Mouse (Mus musculus) layer of hippocampus, adult 11-12 months (tissue): Measurements from ENCODE around the gene Rab27a.

ENCODE experiments used
- DNase-seq: peaks from one replicate; pipeline ENCODE4 v3.0.0; 2022; ENCODE audit warnings: low spot score

Gene Rab27a

DNA sequence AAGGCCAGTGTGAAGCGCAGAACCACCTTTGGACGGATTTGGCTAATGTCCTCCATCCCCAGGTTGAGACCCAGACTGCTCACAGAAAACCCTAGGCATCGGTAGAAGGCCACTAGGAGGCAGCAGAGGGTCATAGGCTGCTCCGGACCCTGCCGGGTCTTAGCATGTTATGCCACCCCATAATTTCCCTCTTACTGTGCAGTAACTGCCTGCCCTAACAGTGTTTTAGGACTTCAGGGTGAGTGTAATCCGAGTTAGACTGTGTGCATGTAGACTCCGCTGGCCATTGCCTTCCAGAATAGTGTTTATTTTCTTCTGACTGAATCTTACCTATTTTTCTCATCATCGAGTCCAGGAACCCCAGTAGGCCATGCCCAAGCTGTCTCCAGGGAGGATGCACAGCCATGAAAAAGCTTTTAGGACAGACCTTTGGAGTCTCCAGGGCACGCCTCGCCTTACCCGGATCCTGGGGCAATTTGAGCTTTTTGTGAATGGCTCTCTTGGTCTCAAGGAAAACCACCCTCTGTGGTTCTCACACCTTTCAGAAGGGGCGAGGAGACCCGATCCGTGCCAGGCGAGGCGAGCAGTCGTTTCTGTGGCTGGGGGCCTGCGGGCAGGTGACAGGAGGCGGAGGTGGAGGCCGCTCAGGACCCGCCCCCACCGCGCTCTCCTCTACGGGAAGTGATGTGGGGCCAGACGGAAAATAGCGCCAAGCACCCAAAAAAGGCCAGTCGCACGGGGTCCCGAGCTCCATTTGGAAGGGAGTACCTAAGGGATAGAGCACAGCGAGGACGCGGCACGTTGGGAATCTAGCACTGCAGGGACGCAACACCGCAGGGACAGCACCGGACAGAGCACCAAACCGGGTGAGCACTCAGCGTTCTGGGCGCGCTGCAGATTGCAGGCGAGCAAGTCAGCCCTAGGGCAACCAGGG lies at the start of gene Rab27a:
TSS of gene Rab27a (plus strand) at position 709 of the 934 bp plus-strand sequence.
- DNase-seq, result peak; percentile 91

DNA sequence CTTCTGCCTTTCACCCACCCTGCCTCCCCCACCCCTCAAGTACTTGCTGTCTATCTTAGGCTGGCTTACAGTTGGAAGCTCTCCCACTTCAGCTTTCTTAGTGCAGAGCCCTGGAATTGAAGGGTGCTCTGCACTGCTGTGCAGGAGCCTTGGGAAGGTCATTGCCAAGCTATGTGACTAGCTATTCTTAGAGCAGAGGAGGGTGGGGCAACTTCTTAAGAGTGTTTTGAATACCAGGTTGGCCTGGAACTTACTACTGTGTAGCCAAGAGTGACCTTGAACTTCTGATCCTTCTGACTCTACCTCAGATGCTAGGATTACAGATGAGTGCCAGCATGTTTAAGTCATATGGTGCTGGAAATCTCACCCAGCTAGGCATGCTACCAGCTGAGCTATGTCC lies 48.5 kb upstream of the Rab27a start:
- no peak for DNase-seq

DNA sequence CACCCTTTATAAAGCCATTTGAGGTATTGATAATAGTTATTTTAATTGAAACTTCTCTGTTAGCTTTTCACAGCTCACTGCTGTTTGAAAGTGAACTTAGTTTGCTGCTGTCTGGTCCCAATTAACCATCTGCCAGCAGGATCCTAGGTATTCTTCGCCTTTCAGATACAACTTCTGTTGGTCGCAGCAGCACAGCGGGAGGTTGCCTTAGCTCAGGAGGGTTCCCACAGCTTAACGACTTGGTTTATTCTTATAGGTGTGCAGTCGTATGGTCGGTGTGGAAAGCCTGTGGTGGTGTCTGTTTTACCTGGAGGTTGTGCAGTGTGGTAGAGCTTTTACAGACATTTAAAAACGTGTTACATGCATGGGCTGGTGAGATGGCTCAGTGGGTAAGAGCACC lies 47.8 kb upstream of the Rab27a start:
- no peak for DNase-seq

DNA sequence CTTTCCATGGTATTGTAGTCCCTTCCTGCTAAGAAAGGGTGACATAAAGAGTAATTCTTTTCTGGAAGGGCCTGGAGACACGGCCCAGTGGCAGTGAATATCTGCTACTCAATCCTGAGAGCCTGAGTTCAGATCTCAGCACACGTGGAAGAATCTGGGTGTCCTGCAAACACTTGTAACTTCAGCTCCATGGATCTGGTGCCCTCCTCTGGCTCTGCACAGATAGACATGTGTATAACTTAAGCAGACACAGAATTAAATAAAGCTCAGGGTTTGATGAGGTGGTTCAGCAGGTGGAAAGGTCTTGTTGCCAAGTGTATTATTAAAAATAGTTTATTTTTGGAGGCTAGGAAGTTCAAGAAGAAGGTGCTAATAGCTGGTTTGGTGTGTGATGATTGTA lies 44.2 kb upstream of the Rab27a start:
- DNase-seq, result no peak

DNA sequence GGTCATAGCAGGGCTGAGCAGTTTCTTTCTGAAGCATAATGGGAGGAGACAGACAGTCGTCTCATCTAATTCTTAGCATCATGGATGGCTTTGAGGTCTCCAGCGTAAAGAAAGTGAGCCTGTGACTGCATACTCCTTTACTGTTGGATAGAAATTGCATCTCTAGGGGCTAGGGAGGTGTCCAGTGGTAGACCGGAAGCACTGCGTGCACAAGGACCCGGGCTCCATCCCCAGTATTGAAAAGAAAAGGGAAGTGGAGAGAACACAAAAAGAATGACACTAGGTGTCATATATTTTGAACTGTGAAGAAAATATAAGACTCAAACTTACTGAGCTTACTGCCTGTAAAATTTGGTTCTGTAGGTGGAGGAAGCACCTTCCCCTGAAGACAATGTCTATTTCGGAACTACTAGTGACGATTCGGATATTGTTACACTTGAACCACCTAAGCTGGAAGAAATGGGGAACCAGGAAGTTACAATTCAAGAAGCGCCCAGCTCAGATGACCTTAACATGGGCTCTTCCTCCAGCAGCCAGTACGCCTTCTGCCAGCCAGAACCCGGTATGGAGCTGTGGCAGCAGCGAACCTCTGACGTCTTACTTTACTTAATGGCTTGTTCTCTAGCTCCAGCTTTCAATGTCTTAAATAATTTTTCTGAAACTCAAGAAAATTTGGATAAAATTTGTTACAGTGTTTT lies 43.2 kb upstream of the Rab27a start:
- no peak for DNase-seq

DNA sequence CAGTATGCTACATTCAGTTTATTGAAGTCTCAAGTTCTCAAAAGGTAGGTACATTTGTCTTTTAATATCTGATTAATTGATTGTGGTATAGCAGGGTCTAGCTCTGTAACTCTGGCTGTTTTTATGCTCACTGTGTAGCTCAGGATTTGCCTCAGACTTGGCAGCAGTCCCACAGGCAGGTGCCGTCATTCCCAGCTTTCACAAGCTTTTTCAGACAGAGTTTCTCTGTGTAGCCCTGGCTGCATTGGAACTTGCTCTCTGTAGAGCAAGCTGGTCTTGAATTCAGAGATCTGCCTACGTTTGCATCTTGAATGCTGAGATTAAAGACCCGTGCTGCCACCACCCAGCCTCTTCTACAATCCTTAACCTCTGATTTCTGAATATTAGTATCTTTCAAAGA lies 42.5 kb upstream of the Rab27a start:
- no peak for DNase-seq

DNA sequence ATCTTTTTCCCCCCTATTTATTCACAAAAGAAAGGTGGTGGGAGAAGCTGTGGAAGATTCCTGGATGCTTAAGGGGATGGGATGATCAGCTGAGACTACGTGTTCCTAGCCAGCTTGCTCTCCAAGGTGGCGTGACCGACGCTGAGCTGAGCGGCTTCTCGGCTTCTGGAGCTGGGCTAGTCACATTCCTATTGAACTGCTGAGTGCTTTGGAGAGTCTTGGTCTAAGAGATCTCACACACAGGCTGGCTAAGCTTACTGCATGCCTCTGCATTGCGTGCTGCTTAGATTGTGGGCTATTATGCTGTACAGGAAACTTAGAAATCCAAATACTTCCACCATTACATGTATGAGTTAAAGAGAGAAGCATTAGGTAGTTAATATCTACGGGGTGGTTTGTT lies 40.6 kb upstream of the Rab27a start:
- DNase-seq, result no peak

DNA sequence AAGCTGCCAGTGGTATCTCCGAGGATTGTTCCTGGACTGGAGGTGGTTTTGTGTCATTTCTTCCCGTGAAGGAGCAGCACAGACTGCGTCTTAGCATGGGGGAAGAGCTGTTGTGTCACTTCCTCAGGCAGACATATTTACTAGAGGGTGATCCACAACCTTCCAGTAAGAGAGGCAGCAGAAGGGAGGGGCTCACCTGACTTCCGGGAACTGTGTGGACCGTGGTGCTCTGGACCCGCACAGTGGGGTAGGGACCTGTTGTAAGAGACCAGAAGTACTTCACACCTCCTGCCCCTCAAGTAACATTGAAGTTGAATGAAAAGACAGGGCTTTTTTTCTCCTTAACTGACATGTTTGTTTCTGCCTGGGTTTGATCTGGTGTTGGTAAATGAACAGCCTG lies 39.5 kb upstream of the Rab27a start:
- no peak for DNase-seq

DNA sequence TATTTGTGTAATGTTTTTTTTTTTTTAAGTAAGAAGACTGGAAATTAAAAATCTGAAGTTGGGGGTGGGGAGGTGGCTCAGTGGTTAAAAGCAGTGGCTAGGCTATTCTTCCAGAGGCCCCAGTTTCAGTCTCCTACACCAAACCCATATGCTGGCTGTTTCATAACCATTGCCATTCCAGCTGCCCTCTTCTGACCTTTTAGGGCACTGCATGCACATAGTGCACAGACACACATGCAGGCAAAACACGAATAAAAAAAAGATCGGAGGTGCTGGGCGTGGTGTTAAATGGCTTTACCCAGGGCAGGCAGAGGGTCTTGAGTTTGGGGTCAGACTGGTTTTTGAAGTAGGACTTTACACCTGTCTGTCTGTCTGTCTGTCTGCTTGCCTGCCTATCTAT lies 38.5 kb upstream of the Rab27a start:
- no peak for DNase-seq

DNA sequence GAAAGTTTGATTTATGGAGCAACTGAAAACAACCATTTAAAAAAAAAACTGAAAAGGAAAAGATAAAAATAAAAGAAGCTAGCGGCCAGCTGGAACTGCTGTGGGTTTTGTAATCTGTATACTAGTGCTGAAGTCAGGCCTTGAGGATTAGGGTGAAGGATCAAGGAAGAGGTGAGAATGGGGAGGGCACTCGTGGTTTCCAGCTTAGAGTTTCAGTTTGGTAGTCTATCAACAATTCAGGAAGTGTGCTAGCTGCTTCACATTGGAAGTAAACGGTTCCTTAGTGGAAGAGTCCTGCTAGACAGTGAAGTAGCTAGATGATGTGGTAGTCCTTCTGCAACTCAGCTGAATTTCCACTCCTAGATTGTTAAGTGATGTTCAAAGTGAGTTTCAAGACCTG lies 36.3 kb upstream of the Rab27a start:
- DNase-seq, result no peak

DNA sequence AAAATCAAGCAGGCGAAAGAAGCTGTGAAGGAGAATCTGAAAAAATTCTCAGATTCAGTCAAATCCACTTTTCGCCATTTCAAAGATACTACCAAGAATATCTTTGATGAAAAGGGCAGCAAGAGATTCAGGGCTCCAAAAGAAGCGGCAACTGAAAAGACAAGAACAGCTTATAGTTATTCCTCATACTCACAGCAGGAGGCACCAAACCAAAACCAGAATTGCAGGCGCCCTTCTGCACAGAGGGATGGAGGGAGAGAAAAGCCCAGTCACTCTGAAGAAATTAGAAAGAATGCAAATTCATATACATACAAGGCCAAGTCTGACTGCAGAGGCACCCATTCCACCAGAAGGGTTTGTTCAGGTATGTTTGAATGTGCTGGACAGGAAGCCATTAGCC lies 32.0 kb upstream of the Rab27a start:
- no peak for DNase-seq

DNA sequence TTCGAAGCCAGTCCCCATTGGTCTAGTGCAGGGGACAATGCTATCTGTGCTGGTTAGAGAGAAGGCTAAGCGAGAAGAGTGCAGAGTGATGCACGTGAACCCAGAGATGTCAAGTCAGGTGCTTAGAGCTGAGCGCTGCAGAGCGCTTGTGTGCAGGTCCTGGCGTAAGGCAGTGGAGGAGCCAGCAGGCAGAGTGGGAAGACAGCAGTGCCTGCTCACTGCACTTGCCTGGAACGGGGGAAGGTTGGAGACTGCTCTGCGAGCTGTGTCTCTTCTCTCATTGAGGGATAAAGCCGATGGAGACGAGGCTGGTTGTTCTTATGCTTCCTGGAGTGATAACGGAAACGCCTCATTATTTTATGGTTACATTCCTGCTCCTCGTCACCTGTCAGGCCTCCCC lies 29.9 kb upstream of the Rab27a start:
- peak; percentile 41 for DNase-seq

DNA sequence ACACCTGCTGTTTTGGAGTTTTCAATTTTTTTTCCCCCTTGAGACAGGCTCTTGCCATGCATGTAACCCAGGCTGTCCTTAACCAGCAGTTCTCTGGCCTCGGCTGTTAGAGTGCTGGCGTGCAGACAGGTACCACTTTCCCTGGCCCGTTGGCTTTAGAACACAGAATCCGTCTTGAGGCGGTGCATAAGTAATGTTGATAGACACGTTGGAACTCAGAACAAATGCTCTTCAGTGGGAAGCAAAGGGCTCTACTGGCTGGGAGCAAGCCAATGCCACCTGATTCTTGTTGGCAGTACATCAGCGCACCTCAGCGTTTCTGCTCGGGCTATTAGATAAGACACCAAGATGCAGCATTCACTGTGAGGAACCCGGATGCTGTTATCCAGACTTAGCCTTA lies 24.8 kb upstream of the Rab27a start:
- no peak for DNase-seq

DNA sequence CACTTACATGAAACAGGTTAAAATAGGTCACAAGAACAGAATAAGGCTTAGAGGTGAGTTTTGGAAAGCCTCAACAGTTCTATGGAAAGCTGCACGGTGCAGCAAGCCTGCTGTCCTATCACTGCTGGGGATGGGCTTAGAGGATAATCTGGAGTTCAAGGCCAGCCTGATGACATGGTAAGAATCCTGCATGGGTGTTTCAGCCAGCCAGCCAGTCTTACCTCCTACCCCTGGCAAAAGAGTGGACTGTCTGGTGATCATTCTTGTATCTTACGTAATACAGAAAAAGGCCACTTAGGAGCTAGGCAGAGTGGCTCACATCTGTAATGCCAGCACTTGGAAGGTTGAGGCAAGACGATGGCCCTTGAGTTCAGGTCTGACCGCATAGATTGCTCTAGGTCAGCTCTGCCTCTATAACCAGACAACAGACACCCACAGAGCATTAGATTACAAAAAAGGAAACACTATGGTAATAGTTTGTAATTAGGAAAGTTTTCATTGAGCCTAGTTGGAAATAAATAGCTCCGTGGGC lies 24.0 kb upstream of the Rab27a start:
- no peak for DNase-seq

DNA sequence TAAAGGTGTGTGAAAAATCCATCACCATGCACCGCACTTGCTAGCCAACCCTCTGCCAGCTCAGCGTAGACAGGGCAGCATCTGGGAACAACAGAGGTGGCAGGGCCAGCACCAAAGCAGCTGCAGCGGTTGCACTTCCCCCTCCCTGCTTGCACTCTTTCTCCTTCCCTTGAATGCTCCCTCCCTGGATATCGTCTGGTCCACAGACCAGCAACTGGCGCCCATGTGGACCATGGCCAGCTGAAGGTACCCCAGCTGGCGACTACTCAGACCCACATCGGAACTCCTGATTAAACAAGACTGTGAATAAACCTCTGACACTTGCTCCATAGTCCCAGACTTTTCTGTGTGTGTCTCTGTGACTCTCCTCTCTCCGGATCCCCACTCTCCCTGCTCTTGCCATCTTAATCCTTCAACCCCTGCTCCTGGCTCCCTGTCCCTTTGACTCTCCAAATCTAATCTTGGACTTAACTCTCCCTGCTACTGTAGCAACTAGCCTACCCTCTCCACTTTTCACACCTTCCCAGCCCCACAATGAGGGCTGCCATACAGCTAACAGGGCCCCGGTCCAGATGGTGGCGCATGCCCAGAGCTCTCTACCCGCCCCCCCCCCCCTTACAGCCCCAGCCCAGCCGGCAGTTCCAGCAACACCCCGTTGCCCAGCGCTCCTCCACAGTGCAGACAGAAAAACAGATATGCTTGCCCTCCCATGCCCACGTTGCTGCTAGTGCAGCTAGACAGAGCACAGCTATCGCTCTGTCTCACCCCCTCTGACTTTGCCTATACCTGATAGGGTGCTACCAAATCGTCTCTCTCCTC lies 18.6 kb upstream of the Rab27a start:
- peak; percentile 29 for DNase-seq

DNA sequence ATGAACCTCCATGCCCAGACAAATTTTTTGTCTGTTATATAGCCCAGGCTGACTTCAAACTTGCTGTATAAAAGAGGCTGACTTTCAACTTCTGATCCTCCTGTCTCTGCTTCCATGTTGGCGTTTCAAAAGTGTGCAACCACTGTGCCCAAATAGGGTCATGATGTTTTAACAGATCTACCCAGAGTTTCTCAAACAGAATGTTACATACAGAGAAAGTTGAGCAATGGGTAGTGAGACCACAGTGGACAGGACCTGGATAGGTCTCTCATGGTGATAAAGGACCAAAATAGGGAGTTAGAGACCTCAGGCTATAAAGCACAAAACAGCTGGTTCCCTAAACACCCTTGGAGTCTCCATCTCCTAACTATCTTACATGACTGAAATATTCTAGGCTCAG lies 14.2 kb upstream of the Rab27a start:
- no peak for DNase-seq

DNA sequence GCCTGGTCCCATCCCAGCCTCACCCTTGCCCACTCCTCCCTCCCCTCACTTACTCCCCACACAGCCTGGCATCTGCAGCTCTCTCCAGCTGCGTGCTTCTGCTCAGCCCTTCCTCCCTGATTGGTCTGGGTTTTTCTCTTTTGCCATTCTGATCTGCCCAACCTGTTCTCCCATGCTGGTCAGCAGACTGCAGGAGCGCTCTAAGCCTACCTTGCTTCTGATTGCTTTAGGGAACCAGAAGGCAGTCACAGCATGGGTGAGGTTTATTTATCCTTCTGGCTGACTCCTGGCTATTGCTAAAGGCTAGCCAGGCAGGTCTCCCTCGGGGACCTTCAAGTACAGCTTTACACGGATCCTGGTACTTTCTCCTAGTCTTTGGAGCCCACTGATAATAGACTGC lies 13.2 kb upstream of the Rab27a start:
- DNase-seq, result no peak

DNA sequence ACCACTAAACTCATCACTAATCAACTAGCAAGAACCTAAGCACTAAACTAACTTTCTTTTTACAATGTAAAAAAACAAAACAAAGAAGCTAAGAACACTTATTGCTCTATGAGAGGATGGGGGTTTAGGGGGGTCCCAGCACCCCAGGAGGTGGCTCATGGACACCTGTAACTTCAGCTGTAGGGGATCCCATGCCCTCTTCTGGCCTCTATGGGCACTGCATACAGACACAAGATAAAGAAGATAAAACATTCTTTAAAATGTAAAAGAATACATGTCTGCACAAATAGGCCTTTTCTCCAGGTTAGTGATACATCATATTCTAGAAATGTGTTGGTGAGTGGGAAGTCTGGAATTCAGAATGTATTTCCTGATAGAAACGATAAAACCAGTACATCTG lies 11.2 kb upstream of the Rab27a start:
- DNase-seq, result no peak

DNA sequence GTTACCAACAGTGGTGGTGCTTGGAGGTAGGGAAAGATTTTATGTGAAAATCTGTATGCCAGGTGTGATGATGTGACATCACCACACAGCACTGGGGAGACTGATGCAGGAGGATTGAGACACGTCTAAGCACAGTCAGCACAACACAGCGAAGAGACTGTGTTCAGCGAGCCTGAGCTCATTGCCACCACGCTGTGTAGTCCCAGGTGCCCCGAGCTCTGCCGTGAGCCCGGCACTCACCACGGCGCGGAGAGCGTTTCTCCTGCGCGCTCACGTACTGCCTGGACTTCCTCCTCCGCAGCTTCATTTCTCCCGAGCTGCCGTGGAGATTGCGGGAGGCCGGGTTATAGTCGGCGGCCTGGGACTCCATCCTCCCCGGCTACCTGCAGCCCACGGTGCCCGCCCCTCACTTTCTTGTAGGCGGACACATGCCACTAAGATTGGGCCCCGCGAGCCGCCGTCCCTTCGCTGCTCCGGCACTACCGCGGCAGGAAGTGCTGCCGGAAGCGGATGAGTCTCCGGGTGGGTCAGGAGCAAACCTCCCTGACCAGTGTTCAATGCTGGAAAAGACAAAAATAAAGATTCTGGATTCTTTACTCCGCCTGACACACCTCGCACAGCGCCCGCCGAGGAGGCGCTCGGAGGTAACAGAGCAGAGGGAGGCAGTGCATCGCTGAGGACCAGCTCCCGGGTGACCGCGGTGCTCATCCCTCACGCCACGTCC lies 5.3 kb upstream of the Rab27a start:
- DNase-seq, result peak; percentile 90

DNA sequence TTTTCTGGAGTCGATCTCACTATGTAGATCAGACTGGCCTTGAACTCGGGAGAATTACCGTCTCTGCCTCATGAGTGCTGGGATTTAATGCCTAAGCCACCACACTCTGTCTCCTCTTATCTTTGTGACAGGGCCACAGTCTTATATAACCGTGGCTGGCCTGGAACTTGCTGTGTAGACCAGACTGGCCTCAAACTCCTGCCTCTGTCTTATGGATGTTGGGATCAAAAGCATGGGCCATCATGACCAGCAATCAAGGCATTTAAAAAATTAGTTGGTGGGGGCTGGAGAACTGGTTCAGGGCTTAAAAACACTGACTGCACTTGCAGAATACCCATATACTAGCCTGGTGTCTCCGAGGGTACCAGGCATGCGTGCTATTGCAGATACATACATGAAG lies 4.6 kb upstream of the Rab27a start, which contains the start of gene Pigb:
TSS of gene Pigb (minus strand) at position 299 of the 400 bp plus-strand sequence.
- DNase-seq, result no peak

DNA sequence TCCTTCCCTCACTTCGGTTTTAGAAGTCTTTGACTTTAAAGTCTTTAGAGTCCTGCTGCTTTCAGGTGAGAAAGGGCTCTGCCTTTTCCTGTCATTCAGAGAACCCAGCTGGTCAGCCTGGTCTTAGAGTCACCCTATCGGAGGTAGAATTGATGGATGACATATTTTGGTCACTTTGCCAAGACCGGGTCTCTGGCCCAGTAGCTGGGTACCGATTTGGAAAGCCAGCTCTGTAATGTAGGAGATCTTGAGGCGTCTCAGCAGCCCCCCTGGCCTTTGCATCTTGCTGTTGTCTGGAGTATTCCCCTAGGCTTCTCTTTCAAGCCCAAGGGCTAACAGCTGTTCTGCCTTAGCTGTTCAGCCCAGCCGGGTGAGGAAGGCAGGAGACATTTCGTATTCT lies 550 bp downstream of the Rab27a start:
- DNase-seq, result no peak

DNA sequence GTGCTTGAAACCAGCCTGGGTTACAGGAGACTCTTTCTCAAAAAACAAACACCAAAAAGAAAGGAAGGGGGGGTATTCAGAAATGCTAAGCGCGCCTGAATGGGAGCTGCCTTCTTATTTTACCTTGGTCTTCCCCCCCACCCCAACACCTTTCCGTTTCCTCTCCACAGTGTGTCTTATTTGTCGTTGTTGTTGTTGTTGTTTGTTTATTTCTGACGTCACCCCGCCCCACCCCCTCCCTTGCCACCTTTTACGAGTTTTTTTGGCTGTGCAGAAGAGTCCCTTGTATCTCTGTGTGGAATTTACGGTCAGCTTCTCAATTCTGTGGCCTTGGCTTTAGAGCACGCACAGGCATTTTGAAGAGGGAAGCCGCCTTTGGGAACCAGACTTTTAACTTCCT lies 1.1 kb downstream of the Rab27a start:
- DNase-seq, result no peak
